Mouse (Mus musculus) spleen, adult 2 months (tissue): ENCODE data around the gene Gm20388.
A peak's percentile ranks its signal among the peaks of the same experiment; 100 is the strongest.

Experiments used
- CTCF ChIP-seq: fragments of 200-500 bp; IDR thresholded peaks from 2 replicates; pipeline ENCODE4 v1.5.1; 2011; ENCODE audit warnings: mild to moderate bottlenecking, inconsistent platforms; ENCODE audit not compliant: insufficient read depth, insufficient read length, insufficient replicate concordance; ENCODE audit errors: extremely low read depth
- POLR2A ChIP-seq: fragments of 200-500 bp; IDR thresholded peaks from 2 replicates; pipeline ENCODE4 v1.6.1; 2011; ENCODE audit warnings: low read depth, low read length, inconsistent platforms

DNA sequence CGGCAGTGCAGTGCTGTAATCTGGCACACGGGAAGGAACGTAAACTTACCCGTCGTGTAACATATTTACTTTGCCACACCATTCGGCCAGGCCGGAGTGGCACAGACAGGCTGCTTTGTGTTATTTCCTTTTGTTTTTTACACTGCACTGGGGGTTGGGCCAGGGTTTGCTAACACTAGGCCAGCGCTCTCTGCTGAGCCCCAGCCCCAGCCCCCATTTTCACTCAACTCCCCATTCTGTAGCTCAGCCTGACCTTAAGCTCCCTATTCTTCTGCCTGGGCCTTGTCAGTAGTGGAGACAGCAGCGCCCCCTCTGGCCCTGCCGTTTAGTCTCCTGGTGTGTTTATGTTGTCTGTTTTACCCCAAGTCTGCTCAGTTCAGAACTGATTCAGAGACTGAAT is 4404.2 kb downstream of the Gm20388 start:
- no peak for TF ChIP-seq POLR2A
- peak; percentile 10; the same call in 1 of the 2 replicates for TF ChIP-seq CTCF
